Mouse (Mus musculus) heart, postnatal 10 days (tissue): ENCODE measurements around the gene Adra1d. TPM values are rescaled to one million over a fixed set of nuclear protein-coding genes. Genes with fewer than 3 reads are reported as not detected.

Experiments
- DNase-seq, 2 experiments: peaks; one replicate each; pipeline ENCODE4 v3.0.0; 2021
- intact Hi-C: fragments of 180-260 bp; cut with DNase I; formaldehyde crosslinking; loops from one replicate; pipeline ENCODE4 v1.15.1; 2025
- total RNA-seq, 2 experiments: library from RNA; stranded (reverse); gene quantifications; 2 replicates each; pipeline ENCODE4 v1.2.3; 2021

The Adra1d gene
- total RNA-seq, 2 experiments from 2014 or later = 4.3 to 4.5 TPM

GRCm38 (mm10) chr2:131542531-131542930 lies 19.6 kb downstream of the Adra1d start:
- intact Hi-C loops = loop anchor here (10.0 kb wide), 1 partner anchor 402 kb away; no protein-coding TSS in a partner anchor
- DNase-seq = no peak

GRCm38 (mm10) chr2:131541686-131542085 lies 20.4 kb downstream of the Adra1d start:
- intact Hi-C loops = loop anchor here (10.0 kb wide), 1 partner anchor 403 kb away; no protein-coding TSS in a partner anchor

GRCm38 (mm10) chr2:131539780-131540179 lies 22.3 kb downstream of the Adra1d start:
- intact Hi-C loops = loop anchor here (10.0 kb wide), 1 partner anchor 405 kb away; no protein-coding TSS in a partner anchor
- no peak for DNase-seq

More at GRCm38 (mm10) chr2:131541686-131542085, 20.4 kb downstream of the Adra1d start:
- DNase-seq = no peak

GRCm38 (mm10) chr2:131538341-131538740 lies 23.7 kb downstream of the Adra1d start:
- intact Hi-C loops = no loop called here
- peak; percentile 72 to 74 for DNase-seq

GRCm38 (mm10) chr2:131535168-131535567 lies 26.9 kb downstream of the Adra1d start:
- intact Hi-C loops = no loop called here
- no peak for DNase-seq

- intact Hi-C loops = no loop called here
- DNase-seq = no peak
These were observed 30.8 kb downstream of the Adra1d start for GRCm38 (mm10) chr2:131531271-131531670.

GRCm38 (mm10) chr2:131530623-131531008 lies 31.5 kb downstream of the Adra1d start:
- DNase-seq = peak; percentile 55 to 76
- intact Hi-C loops = loop anchor here (1.0 kb wide), 1 partner anchor 107 kb away; no protein-coding TSS in a partner anchor

- intact Hi-C loops = loop anchor here (1.0 kb wide), 1 partner anchor 107 kb away; no protein-coding TSS in a partner anchor
- peak; percentile 79 to 83 for DNase-seq
These were observed 32.0 kb downstream of the Adra1d start for GRCm38 (mm10) chr2:131529898-131530622.

- DNase-seq = peak in 1 of 2 experiments; percentile 50
These were observed 35.0 kb downstream of the Adra1d start for GRCm38 (mm10) chr2:131527061-131527460.

GRCm38 (mm10) chr2:131520743-131521142 lies 41.3 kb downstream of the Adra1d start:
- intact Hi-C loops = no loop called here
- no peak for DNase-seq

More at GRCm38 (mm10) chr2:131527061-131527460, 35.0 kb downstream of the Adra1d start:
- intact Hi-C loops = no loop called here

GRCm38 (mm10) chr2:131518790-131519189 lies 43.3 kb downstream of the Adra1d start:
- no peak for DNase-seq
- intact Hi-C loops = no loop called here

GRCm38 (mm10) chr2:131517550-131517949 lies 44.5 kb downstream of the Adra1d start:
- intact Hi-C loops = no loop called here
- DNase-seq = no peak

GRCm38 (mm10) chr2:131514055-131514621 lies 47.9 kb downstream of the Adra1d start:
- intact Hi-C loops = loop anchor here (5.0 kb wide), 1 partner anchor 232 kb away; no protein-coding TSS in a partner anchor
- peak in 1 of 2 experiments; percentile 43 for DNase-seq

GRCm38 (mm10) chr2:131513477-131513876 lies 48.6 kb downstream of the Adra1d start:
- intact Hi-C loops = loop anchor here (5.0 kb wide), 1 partner anchor 231 kb away; no protein-coding TSS in a partner anchor
- no peak for DNase-seq

GRCm38 (mm10) chr2:131510531-131510930 lies 51.6 kb downstream of the Adra1d start:
- intact Hi-C loops = loop anchor here (1.0 to 5.0 kb wide), 3 partner anchors 68 to 228 kb away; no protein-coding TSS in a partner anchor

GRCm38 (mm10) chr2:131509671-131510313 lies 52.3 kb downstream of the Adra1d start:
- peak; percentile 83 to 84 for DNase-seq
- intact Hi-C loops = loop anchor here (1.0 to 5.0 kb wide), 3 partner anchors 67 to 227 kb away; no protein-coding TSS in a partner anchor

More at GRCm38 (mm10) chr2:131510531-131510930, 51.6 kb downstream of the Adra1d start:
- no peak for DNase-seq

- DNase-seq = no peak
- intact Hi-C loops = no loop called here
These were observed 53.6 kb downstream of the Adra1d start for GRCm38 (mm10) chr2:131508501-131508900.

GRCm38 (mm10) chr2:131506358-131506757 lies 55.7 kb downstream of the Adra1d start:
- intact Hi-C loops = no loop called here
- no peak for DNase-seq

- DNase-seq = no peak
- intact Hi-C loops = no loop called here
These were observed 56.7 kb downstream of the Adra1d start for GRCm38 (mm10) chr2:131505431-131505830.

- no peak for DNase-seq
- intact Hi-C loops = no loop called here
These were observed 59.5 kb downstream of the Adra1d start for GRCm38 (mm10) chr2:131502561-131502960.

- no peak for DNase-seq
- intact Hi-C loops = no loop called here
These were observed 60.2 kb downstream of the Adra1d start for GRCm38 (mm10) chr2:131501886-131502285.
